Mouse (Mus musculus): ENCODE data around the gene Hspbap1. TPM values are rescaled to one million over a fixed set of nuclear protein-coding genes. Genes with fewer than 3 reads are reported as not detected.

Gene Hspbap1
- total and polyA plus RNA-seq, 3 experiments = 7.2 to 9.6 TPM; not detected in 1

GRCm38 (mm10) chr16:35867726-35868125 lies 97.6 kb downstream of the Hspbap1 start:
- no peak for TF ChIP-seq NRF1 (IDR thresholded peaks at IDR 0.05; ENCODE audit: insufficient read depth, low read depth, low read length, poor library complexity, severe bottlenecking)
- TF ChIP-seq ETS1 (IDR thresholded peaks at IDR 0.05; ENCODE audit: low read depth, low read length) = no peak
- no peak overlapping the region for H3K4me3 ChIP-seq (ENCODE audit: control insufficient read depth in 1 of 2, insufficient read depth in 1 of 2, low read depth in 2 of 2, low read length in 2 of 2)
- H3K9me3 ChIP-seq (replicated peaks; ENCODE audit: insufficient read depth, low read length) = no peaks in the 10 kb centered on the region
- no peaks in the 10 kb centered on the region for H3K27me3 ChIP-seq (ENCODE audit: control insufficient read depth in 1 of 2, insufficient read depth in 2 of 2, low read length in 2 of 2)
- peaks cover 0 to 1% of the 10 kb centered on the region in 2 experiments; a peak in 2 of 4 replicates for H3K4me1 ChIP-seq (ENCODE audit: control insufficient read depth in 1 of 2, insufficient read depth in 2 of 2, low read length in 2 of 2)
- no peak overlapping the region for H3K27ac ChIP-seq (ENCODE audit: control insufficient read depth, low read depth, low read length)
- no peaks in the 10 kb centered on the region; the same call in 1 of the 2 replicates for H3K79me2 ChIP-seq (ENCODE audit: control insufficient read depth, insufficient read depth, low read length, poor library complexity)
- H3K9ac ChIP-seq (ENCODE audit: control insufficient read depth, low read depth, low read length, poor library complexity, severe bottlenecking) = no peak overlapping the region
- no peak for DNase-seq (ENCODE audit: low read depth, low spot score)
- H3K36me3 ChIP-seq (ENCODE audit: control insufficient read depth in 1 of 2, insufficient read depth in 2 of 2, low read length in 2 of 2) = peaks cover 0 to 2% of the 10 kb centered on the region in 2 experiments; a peak in 1 of 4 replicates

DNA sequence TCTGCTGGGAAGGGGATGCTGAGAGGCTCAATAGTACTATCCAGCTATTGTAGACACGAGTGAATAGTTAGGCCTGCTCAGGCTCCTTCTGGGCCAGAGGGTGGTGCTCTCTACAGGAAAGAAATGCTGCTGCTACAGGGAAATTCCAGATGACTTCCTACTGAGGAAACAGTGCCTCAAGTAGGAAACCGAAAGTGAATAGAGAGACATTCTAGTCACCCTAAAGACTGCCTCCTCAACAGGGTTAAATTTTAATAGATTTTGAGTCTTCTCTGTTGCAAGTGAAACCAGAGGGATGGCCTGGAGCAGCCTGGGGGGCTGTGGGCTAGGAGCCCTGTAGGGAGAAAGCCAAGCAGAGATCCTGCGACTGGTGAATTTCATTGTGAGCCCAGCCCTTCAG lies 99.0 kb downstream of the Hspbap1 start:
- no peaks in the 10 kb centered on the region for H3K27me3 ChIP-seq (ENCODE audit: control insufficient read depth in 1 of 2, insufficient read depth in 2 of 2, low read length in 2 of 2)
- no peaks in the 10 kb centered on the region; the same call in 1 of the 2 replicates for H3K79me2 ChIP-seq (ENCODE audit: control insufficient read depth, insufficient read depth, low read length, poor library complexity)
- H3K4me3 ChIP-seq (ENCODE audit: control insufficient read depth in 1 of 2, insufficient read depth in 1 of 2, low read depth in 2 of 2, low read length in 2 of 2) = no peak overlapping the region
- DNase-seq (ENCODE audit: low read depth, low spot score) = no peak
- H3K9ac ChIP-seq (ENCODE audit: control insufficient read depth, low read depth, low read length, poor library complexity, severe bottlenecking) = no peak overlapping the region
- H3K4me1 ChIP-seq (ENCODE audit: control insufficient read depth in 1 of 2, insufficient read depth in 2 of 2, low read length in 2 of 2) = peaks cover 0 to 4% of the 10 kb centered on the region in 2 experiments; a peak in 2 of 4 replicates
- H3K36me3 ChIP-seq (ENCODE audit: control insufficient read depth in 1 of 2, insufficient read depth in 2 of 2, low read length in 2 of 2) = peaks cover 0 to 5% of the 10 kb centered on the region in 2 experiments; a peak in 1 of 4 replicates
- no peak overlapping the region for H3K27ac ChIP-seq (ENCODE audit: control insufficient read depth, low read depth, low read length)
- no peaks in the 10 kb centered on the region for H3K9me3 ChIP-seq (replicated peaks; ENCODE audit: insufficient read depth, low read length)
- TF ChIP-seq JUND (IDR thresholded peaks at IDR 0.05; ENCODE audit: low read depth, low read length) (no peak), TAL1 (IDR thresholded peaks at IDR 0.05; ENCODE audit: low read length) (no peak), SMC3 (IDR thresholded peaks at IDR 0.05; ENCODE audit: low read depth, low read length) (no peak), USF2 (IDR thresholded peaks at IDR 0.05; ENCODE audit: borderline replicate concordance in 1 of 2, insufficient read depth in 1 of 2, low read depth in 1 of 2, low read length in 2 of 2) (no peak), RCOR1 (IDR thresholded peaks at IDR 0.05; ENCODE audit: low read depth, low read length) (no peak), ZMIZ1 (IDR thresholded peaks at IDR 0.05; ENCODE audit: low read depth, low read length) (no peak), TCF12 (IDR thresholded peaks at IDR 0.05; ENCODE audit: low read depth, low read length) (no peak), TBP (IDR thresholded peaks at IDR 0.05; ENCODE audit: low read depth, low read length) (no peak)

DNA sequence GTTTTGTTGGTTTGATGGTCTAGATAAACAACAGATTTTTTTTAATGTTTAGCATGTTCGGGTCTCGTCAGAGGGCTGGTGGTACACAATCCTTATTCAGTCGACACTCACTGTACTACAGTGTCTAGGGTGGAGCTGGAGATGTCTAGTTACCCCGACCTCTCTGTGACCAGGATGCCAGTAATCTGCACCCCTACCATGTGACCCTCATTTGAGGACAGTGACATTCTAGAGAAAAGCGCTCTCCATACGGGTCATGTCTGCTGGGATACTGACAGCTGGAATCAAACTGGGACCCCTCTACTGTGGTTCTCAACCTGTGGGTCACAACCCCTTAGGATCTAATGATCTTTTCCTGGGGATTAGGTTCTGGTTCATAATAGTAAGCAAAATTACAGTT lies 99.5 kb downstream of the Hspbap1 start:
- Histone ChIP-seq H3K27me3 (ENCODE audit: control insufficient read depth in 1 of 2, insufficient read depth in 2 of 2, low read length in 2 of 2) (no peaks in the 10 kb centered on the region), H3K36me3 (ENCODE audit: control insufficient read depth in 1 of 2, insufficient read depth in 2 of 2, low read length in 2 of 2) (peaks cover 0 to 5% of the 10 kb centered on the region in 2 experiments; a peak in 1 of 4 replicates), H3K9me3 (replicated peaks; ENCODE audit: insufficient read depth, low read length) (no peaks in the 10 kb centered on the region), H3K4me1 (ENCODE audit: control insufficient read depth in 1 of 2, insufficient read depth in 2 of 2, low read length in 2 of 2) (peaks cover 0 to 4% of the 10 kb centered on the region in 2 experiments; a peak in 2 of 4 replicates), H3K9ac (ENCODE audit: control insufficient read depth, low read depth, low read length, poor library complexity, severe bottlenecking) (no peak overlapping the region), H3K79me2 (ENCODE audit: control insufficient read depth, insufficient read depth, low read length, poor library complexity) (no peaks in the 10 kb centered on the region; the same call in 1 of the 2 replicates), H3K4me3 (ENCODE audit: control insufficient read depth in 1 of 2, insufficient read depth in 1 of 2, low read depth in 2 of 2, low read length in 2 of 2) (no peak overlapping the region), H3K27ac (ENCODE audit: control insufficient read depth, low read depth, low read length) (no peak overlapping the region)
- DNase-seq (ENCODE audit: low read depth, low spot score) = no peak
- TF ChIP-seq MAZ (IDR thresholded peaks at IDR 0.05; ENCODE audit: low read depth, low read length) = no peak
- TF ChIP-seq BHLHE40 (IDR thresholded peaks at IDR 0.05; ENCODE audit: borderline replicate concordance, low read depth, low read length) = no peak
- no peak for TF ChIP-seq ZC3H11A (IDR thresholded peaks at IDR 0.05; ENCODE audit: low read depth, low read length)

Data from MEL (cell line).